Comparison of ENCODE assay signal across 10 mouse cellular contexts in the genomic region with DNA sequence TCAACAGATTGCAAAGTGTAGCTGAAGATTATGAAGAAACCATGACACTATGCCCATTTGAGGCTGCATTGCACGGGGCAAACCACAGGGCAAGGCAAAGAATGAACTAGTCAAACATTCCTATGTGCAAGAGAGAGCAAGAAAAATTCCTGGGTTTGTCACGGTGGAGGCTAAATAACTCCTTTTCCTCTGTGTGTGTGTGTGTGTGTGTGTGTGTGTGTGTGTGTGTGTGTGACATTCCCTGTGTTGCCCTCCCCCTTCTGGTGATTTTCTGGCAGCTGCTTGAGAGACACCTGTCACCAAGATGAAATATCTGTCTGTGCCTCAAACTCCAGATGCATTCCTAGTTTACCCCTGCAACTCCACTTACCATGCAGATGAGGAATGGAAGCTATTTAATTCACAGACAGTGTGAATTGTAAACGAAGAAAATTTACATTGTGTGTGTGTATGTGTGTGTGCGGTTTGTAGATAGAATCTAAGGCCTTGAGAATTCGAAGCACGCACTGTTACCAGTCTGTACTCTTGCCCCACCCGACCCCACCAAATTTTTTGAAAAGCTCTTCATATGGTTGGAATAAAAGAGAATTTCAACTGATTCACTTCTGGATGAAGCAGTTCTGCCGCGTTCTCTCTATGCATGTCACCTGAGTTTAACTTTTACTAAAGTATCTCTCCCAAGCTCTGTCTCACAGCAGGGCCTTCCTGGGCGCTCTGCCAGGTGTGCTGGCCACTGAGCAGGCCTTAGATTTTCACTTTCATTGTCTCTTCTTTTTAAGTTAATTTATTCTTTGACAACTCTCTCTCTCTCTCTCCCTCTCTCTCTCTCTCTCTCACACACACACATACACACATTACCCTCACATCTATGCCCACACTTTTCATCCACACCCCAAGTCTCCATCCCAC. TPM values are rescaled to one million over a fixed set of nuclear protein-coding genes. Genes with fewer than 3 reads are reported as not detected.
DNase-seq lines count a peak whose midpoint lies in the region; ATAC-seq and TF ChIP-seq lines count a peak whose summit lies in the region.
"Had no signal": no experiment of that assay in that cellular context is flagged by ENCODE, and none has a peak within 500 bp of the region (broad histone marks: within the 10 kb centered on the region; RNA-seq: fewer than 3 reads in every experiment).

No protein-coding gene starts in this region.

- no peaks in the 10 kb centered on the region for H3K9me3 ChIP-seq in forebrain, embryonic 11.5 days (ENCODE audit: control insufficient read depth, low read length)
- no peaks in the 10 kb centered on the region for H3K9me3 ChIP-seq in forebrain, embryonic 10.5 days
- H3K9me3 ChIP-seq in lung, embryonic 15.5 days = no peaks in the 10 kb centered on the region
- no peaks in the 10 kb centered on the region for H3K9me3 ChIP-seq in embryonic facial prominence, embryonic 14.5 days (ENCODE audit: control insufficient read depth, low read length)
- H3K9me3 ChIP-seq: midbrain, embryonic 15.5 days; neural tube, embryonic 13.5 days had no signal

- ATAC-seq in forebrain, embryonic 11.5 days (replicated peaks; ENCODE audit: low FRiP score) = no peak
- peak; percentile 62; the same call in 1 of the 2 replicates for ATAC-seq in lung, embryonic 15.5 days (ENCODE audit: borderline replicate concordance, extremely low read depth, low FRiP score, low TSS enrichment)
- peak; percentile 79 for ATAC-seq in embryonic facial prominence, embryonic 14.5 days (ENCODE audit: low read depth)
- ATAC-seq: midbrain, embryonic 15.5 days had no signal

- no peak for TF ChIP-seq CTCF in lung, adult 2 months (IDR thresholded peaks at IDR 0.05; ENCODE audit: insufficient read depth, low read length)

- no peak overlapping the region for H3K4me3 ChIP-seq in forebrain, embryonic 11.5 days (ENCODE audit: low read depth, low read length)
- no peak overlapping the region for H3K4me3 ChIP-seq in forebrain, embryonic 10.5 days
- no peak overlapping the region for H3K4me3 ChIP-seq in lung, embryonic 15.5 days
- H3K4me3 ChIP-seq in lung, adult 2 months (replicated peaks; ENCODE audit: extremely low read depth, low read depth, low read length) = no peak overlapping the region
- no peak overlapping the region for H3K4me3 ChIP-seq in embryonic facial prominence, embryonic 14.5 days (ENCODE audit: low read depth, low read length)
- H3K4me3 ChIP-seq: midbrain, embryonic 15.5 days; neural tube, embryonic 13.5 days had no signal

- no peak overlapping the region for H3K4me2 ChIP-seq in forebrain, embryonic 11.5 days (ENCODE audit: low read depth, low read length, severe bottlenecking)
- H3K4me2 ChIP-seq in lung, embryonic 15.5 days = no peak overlapping the region
- H3K4me2 ChIP-seq in embryonic facial prominence, embryonic 14.5 days (ENCODE audit: low read depth, low read length) = peak overlapping the region; percentile 19; the same call in 1 of the 2 replicates
- H3K4me2 ChIP-seq: midbrain, embryonic 15.5 days; neural tube, embryonic 13.5 days had no signal

- no peak overlapping the region for H3K9ac ChIP-seq in forebrain, embryonic 11.5 days (ENCODE audit: low read length)
- H3K9ac ChIP-seq in lung, embryonic 15.5 days = no peak overlapping the region
- H3K9ac ChIP-seq in embryonic facial prominence, embryonic 14.5 days (ENCODE audit: low read depth, low read length) = no peak overlapping the region
- H3K9ac ChIP-seq: midbrain, embryonic 15.5 days; neural tube, embryonic 13.5 days had no signal

- H3K4me1 ChIP-seq in forebrain, embryonic 11.5 days (replicated peaks; ENCODE audit: control insufficient read depth, insufficient read depth, low read length) = no peaks in the 10 kb centered on the region
- H3K4me1 ChIP-seq in forebrain, embryonic 10.5 days = peaks cover 10% of the 10 kb centered on the region; the same call in 1 of the 2 replicates
- H3K4me1 ChIP-seq in lung, embryonic 15.5 days = peaks cover 17% of the 10 kb centered on the region
- peaks cover 3% of the 10 kb centered on the region; the same call in 1 of the 2 replicates for H3K4me1 ChIP-seq in lung, adult 2 months (ENCODE audit: control insufficient read depth, insufficient read depth, low read length)
- peaks cover 4% of the 10 kb centered on the region for H3K4me1 ChIP-seq in embryonic facial prominence, embryonic 14.5 days (ENCODE audit: control insufficient read depth, insufficient read depth, low read length)
- H3K4me1 ChIP-seq: midbrain, embryonic 15.5 days had no signal

- TF ChIP-seq POLR2A in lung, adult 2 months (IDR thresholded peaks at IDR 0.05; ENCODE audit: borderline replicate concordance, extremely low read depth, low read depth, low read length) = no peak

- no peak overlapping the region for H3K27ac ChIP-seq in forebrain, embryonic 11.5 days (ENCODE audit: low read depth, low read length)
- no peak overlapping the region for H3K27ac ChIP-seq in forebrain, embryonic 10.5 days
- H3K27ac ChIP-seq in lung, embryonic 15.5 days = no peak overlapping the region; the same call in 1 of the 2 replicates
- H3K27ac ChIP-seq in embryonic facial prominence, embryonic 14.5 days (replicated peaks; ENCODE audit: low read depth, low read length) = peak overlapping the region; percentile 15; the same call in 1 of the 2 replicates
- H3K27ac ChIP-seq: midbrain, embryonic 15.5 days; neural tube, embryonic 13.5 days had no signal

- DNase-seq in forebrain, embryonic 11.5 days (ENCODE audit: low spot score) = peak; percentile 39
- no peak for DNase-seq in forebrain, embryonic 10.5 days (ENCODE audit: extremely low spot score, low spot score)
- DNase-seq in lung, adult 2 months = no peak
- DNase-seq in embryonic facial prominence, embryonic 14.5 days (ENCODE audit: low spot score) = peak; percentile 84
- peak; percentile 10 for DNase-seq in lung, postnatal 36 days
- no peak for DNase-seq in natural killer cell, adult 2 months (ENCODE audit: low spot score in 2 of 2)
- DNase-seq in heart, adult 11 months = no peak

- 66% methylated on average over 10 of the region's 10 CpGs for WGBS in forebrain, embryonic 11.5 days
- WGBS in forebrain, embryonic 10.5 days = 67% methylated on average over 10 of the region's 10 CpGs
- 42% methylated on average over 10 of the region's 10 CpGs for WGBS in lung, embryonic 15.5 days
- 60% methylated on average over 10 of the region's 10 CpGs for WGBS in lung, adult 2 months
- 33% methylated on average over 10 of the region's 10 CpGs for WGBS in embryonic facial prominence, embryonic 14.5 days

- H3K36me3 ChIP-seq in forebrain, embryonic 11.5 days (ENCODE audit: control insufficient read depth, insufficient read depth, low read length) = no peaks in the 10 kb centered on the region
- no peaks in the 10 kb centered on the region for H3K36me3 ChIP-seq in forebrain, embryonic 10.5 days (replicated peaks)
- no peaks in the 10 kb centered on the region for H3K36me3 ChIP-seq in lung, embryonic 15.5 days
- H3K36me3 ChIP-seq in embryonic facial prominence, embryonic 14.5 days (ENCODE audit: control insufficient read depth, insufficient read depth, low read length) = no peaks in the 10 kb centered on the region
- H3K36me3 ChIP-seq: midbrain, embryonic 15.5 days; neural tube, embryonic 13.5 days had no signal

- no peaks in the 10 kb centered on the region for H3K27me3 ChIP-seq in forebrain, embryonic 11.5 days (ENCODE audit: control insufficient read depth, insufficient read depth, low read length)
- peaks cover 10% of the 10 kb centered on the region; the same call in 1 of the 2 replicates for H3K27me3 ChIP-seq in forebrain, embryonic 10.5 days (ENCODE audit: poor library complexity, severe bottlenecking)
- H3K27me3 ChIP-seq in lung, embryonic 15.5 days = no peaks in the 10 kb centered on the region
- H3K27me3 ChIP-seq in embryonic facial prominence, embryonic 14.5 days (replicated peaks; ENCODE audit: control insufficient read depth, insufficient read depth, low read length) = no peaks in the 10 kb centered on the region
- H3K27me3 ChIP-seq: midbrain, embryonic 15.5 days; neural tube, embryonic 13.5 days had no signal

RNA-seq across cellular contexts. Expression of a gene that starts 32.4 kb away (rescaled TPM):
- polyA plus RNA-seq in forebrain, embryonic 11.5 days (2014; fragmentation: Nextera tagmentation; extraction: Ambion mirVana) = 1.9 and 2.1 TPM in 2 replicates
- 1.4 and 1.8 TPM in 2 replicates for polyA plus RNA-seq in forebrain, embryonic 10.5 days (2016; fragmentation: Nextera tagmentation; extraction: Ambion mirVana)
- polyA plus RNA-seq in lung, embryonic 15.5 days (2015; fragmentation: Nextera tagmentation; extraction: Ambion mirVana) = 2.0 and 5.3 TPM in 2 replicates
- polyA plus RNA-seq in lung, adult 2 months (2012; rRNA removed) = 16.0 and 17.1 TPM in 2 replicates
- 3.8 and 5.4 TPM in 2 replicates for polyA plus RNA-seq in embryonic facial prominence, embryonic 14.5 days (2014; fragmentation: Nextera tagmentation; extraction: Ambion mirVana)

Comparison
In these comparisons a context has a peak if more than half of its experiments do, and no peak if none do; other contexts are left out.
1. DNase-seq: peak in forebrain, embryonic 11.5 days (single experiment), embryonic facial prominence, embryonic 14.5 days (single experiment) and lung, postnatal 36 days (single experiment); none in forebrain, embryonic 10.5 days (single experiment), lung, adult 2 months (single experiment), natural killer cell, adult 2 months (0 of 2) and heart, adult 11 months (single experiment).